Mouse (Mus musculus) c-Kit-positive CD71-positive TER-119-negative erythroid progenitor cells, embryonic 14.5 days (primary cell): ENCODE results near the gene Hs3st4.

Experiments used
- DNase-seq: peaks from one replicate; pipeline ENCODE4 v3.0.0-alpha.2; 2013; ENCODE audit warnings: low read depth

The Hs3st4 gene

GRCm38 (mm10) chr7:124347218-124348017, 364.7 kb downstream of the Hs3st4 start:
- no peak for DNase-seq

- DNase-seq: no peak
These were observed 371.4 kb downstream of the Hs3st4 start for GRCm38 (mm10) chr7:124354035-124354434.

GRCm38 (mm10) chr7:124358068-124358467, 375.4 kb downstream of the Hs3st4 start:
- DNase-seq: no peak

- no peak for DNase-seq
These were observed 377.2 kb downstream of the Hs3st4 start for GRCm38 (mm10) chr7:124359836-124360235.

- no peak for DNase-seq
These were observed 389.6 kb downstream of the Hs3st4 start for GRCm38 (mm10) chr7:124372297-124372696.

GRCm38 (mm10) chr7:124372697-124373096, 390.0 kb downstream of the Hs3st4 start:
- no peak for DNase-seq

GRCm38 (mm10) chr7:124383489-124383888, 400.8 kb downstream of the Hs3st4 start:
- DNase-seq: no peak

GRCm38 (mm10) chr7:124399184-124399583, 416.5 kb downstream of the Hs3st4 start:
- no peak for DNase-seq

GRCm38 (mm10) chr7:124426951-124427350, 444.3 kb downstream of the Hs3st4 start:
- DNase-seq: no peak
